Mouse (Mus musculus): ENCODE measurements at regions not wholly inside any gene's neighbourhood (a gene's known extent, or its start where the extent isn't known, plus 50 kb on each side); places are given as distances from the start of the nearest gene placed in this dataset.

- DNase-seq (ENCODE audit: low read depth), result no peak
Observed at GRCm38 (mm10) chr3:39571444-39572237, 684.9 kb downstream of the Fat4 start.

- no peak for DNase-seq (ENCODE audit: low read depth)
Observed at GRCm38 (mm10) chr3:39575200-39575599, 688.5 kb downstream of the Fat4 start.

GRCm38 (mm10) chr3:39591312-39591711 lies 704.6 kb downstream of the Fat4 start:
- no peak for DNase-seq (ENCODE audit: low read depth)

GRCm38 (mm10) chr3:39592349-39593117 lies 705.8 kb downstream of the Fat4 start:
- no peak for DNase-seq (ENCODE audit: low read depth)

GRCm38 (mm10) chr3:39609937-39610336 lies 723.2 kb downstream of the Fat4 start:
- no peak for DNase-seq (ENCODE audit: low read depth)

- no peak for DNase-seq (ENCODE audit: low read depth)
Observed at GRCm38 (mm10) chr3:39612408-39612807, 725.7 kb downstream of the Fat4 start.

- no peak for DNase-seq (ENCODE audit: low read depth)
Observed at GRCm38 (mm10) chr3:39637924-39638323, 751.2 kb downstream of the Fat4 start.

- DNase-seq (ENCODE audit: low read depth), result no peak
Observed at GRCm38 (mm10) chr3:39643194-39643593, 756.5 kb downstream of the Fat4 start.

GRCm38 (mm10) chr3:39666817-39667216 lies 780.1 kb downstream of the Fat4 start:
- no peak for DNase-seq (ENCODE audit: low read depth)

GRCm38 (mm10) chr3:39669145-39669544 lies 782.4 kb downstream of the Fat4 start:
- DNase-seq (ENCODE audit: low read depth), result no peak

- DNase-seq (ENCODE audit: low read depth), result no peak
Observed at GRCm38 (mm10) chr3:39673997-39674396, 787.3 kb downstream of the Fat4 start.

- no peak for DNase-seq (ENCODE audit: low read depth)
Observed at GRCm38 (mm10) chr3:39674927-39675326, 788.2 kb downstream of the Fat4 start.

- DNase-seq (ENCODE audit: low read depth), result no peak
Observed at GRCm38 (mm10) chr3:39705610-39706009, 818.9 kb downstream of the Fat4 start.

GRCm38 (mm10) chr3:39712795-39713709 lies 818.0 kb upstream of the Intu start:
- DNase-seq (ENCODE audit: low read depth), result no peak

- no peak for DNase-seq (ENCODE audit: low read depth)
Observed at GRCm38 (mm10) chr3:39714056-39714592, 817.0 kb upstream of the Intu start.

- DNase-seq (ENCODE audit: low read depth), result no peak
Observed at GRCm38 (mm10) chr3:39718946-39719545, 812.0 kb upstream of the Intu start.

- no peak for DNase-seq (ENCODE audit: low read depth)
Observed at GRCm38 (mm10) chr3:39725755-39726154, 805.3 kb upstream of the Intu start.

- DNase-seq (ENCODE audit: low read depth), result no peak
Observed at GRCm38 (mm10) chr3:39736639-39737038, 794.4 kb upstream of the Intu start.

GRCm38 (mm10) chr3:39745947-39746346 lies 785.1 kb upstream of the Intu start:
- no peak for DNase-seq (ENCODE audit: low read depth)

- DNase-seq (ENCODE audit: low read depth), result no peak
Observed at GRCm38 (mm10) chr3:39768981-39769568, 762.0 kb upstream of the Intu start.

All from c-Kit-positive CD71-negative TER-119-negative erythroid progenitor cells, embryonic 14.5 days (primary cell).